Mouse (Mus musculus) natural killer cell, adult 2 months (primary cell): Measurements from ENCODE around the gene Siglecg.

Source experiments
- DNase-seq, 2 experiments: peaks; one replicate each; pipeline ENCODE4 v3.0.0; 2022; ENCODE audit warnings: low spot score in 2 of 2

The Siglecg gene

DNA sequence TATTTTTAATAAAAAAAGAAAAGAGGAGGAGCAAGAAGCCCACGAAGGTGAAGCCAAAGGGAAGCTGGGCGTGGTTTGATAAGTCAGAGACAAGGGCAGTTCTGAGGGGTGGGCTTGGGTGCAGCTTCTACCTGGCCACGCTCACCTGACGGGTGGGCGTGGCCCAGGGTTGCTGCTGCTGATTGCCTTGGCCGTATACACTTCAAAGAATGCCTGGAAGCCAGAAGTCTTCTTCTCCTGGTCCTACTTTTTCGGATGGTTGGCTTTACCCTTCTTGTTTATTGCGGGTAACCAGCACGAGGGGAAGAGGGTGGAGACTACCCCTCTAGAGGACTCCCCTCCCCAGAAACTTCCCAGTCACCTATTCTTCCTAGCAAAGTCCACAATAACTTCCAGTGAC, 34.7 kb downstream of the Siglecg start:
- DNase-seq, result no peak

GRCm38 (mm10) chr7:43443126-43443916, 35.3 kb downstream of the Siglecg start:
- peak; percentile 48 to 49 for DNase-seq

- peak; percentile 87 to 89 for DNase-seq
Observed at GRCm38 (mm10) chr7:43443917-43444293, 35.9 kb downstream of the Siglecg start, which contains the start of the genes Etfb and Gm45233. TSS of gene Etfb (plus strand) at chr7:43444083. TSS of gene Gm45233 (plus strand) at chr7:43444128.

- no peak for DNase-seq
Observed at GRCm38 (mm10) chr7:43447801-43448200, 39.8 kb downstream of the Siglecg start.

DNA sequence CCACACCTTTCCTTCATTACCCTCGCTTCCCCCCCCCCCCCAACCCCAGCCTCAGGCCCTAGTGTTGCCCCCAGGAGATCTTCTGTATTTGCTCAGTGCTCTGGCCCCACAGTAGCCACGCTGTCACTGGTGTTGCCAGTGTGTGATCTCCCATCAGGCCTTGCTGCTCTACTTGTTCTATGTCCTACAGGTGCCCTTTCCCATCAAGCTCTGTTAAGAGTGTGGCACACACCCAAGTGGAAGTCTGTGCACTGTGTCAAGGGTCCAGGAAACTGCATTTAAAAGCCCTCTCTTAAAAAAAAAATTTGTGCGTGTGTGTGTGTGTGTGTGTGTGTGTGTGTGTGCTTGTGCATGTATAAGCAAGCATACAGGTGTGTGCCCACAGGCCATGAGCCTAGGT, 40.2 kb downstream of the Siglecg start:
- DNase-seq, result no peak

GRCm38 (mm10) chr7:43449811-43450210, 41.8 kb downstream of the Siglecg start:
- DNase-seq, result no peak

GRCm38 (mm10) chr7:43451726-43452125, 43.7 kb downstream of the Siglecg start:
- DNase-seq, result no peak

DNA sequence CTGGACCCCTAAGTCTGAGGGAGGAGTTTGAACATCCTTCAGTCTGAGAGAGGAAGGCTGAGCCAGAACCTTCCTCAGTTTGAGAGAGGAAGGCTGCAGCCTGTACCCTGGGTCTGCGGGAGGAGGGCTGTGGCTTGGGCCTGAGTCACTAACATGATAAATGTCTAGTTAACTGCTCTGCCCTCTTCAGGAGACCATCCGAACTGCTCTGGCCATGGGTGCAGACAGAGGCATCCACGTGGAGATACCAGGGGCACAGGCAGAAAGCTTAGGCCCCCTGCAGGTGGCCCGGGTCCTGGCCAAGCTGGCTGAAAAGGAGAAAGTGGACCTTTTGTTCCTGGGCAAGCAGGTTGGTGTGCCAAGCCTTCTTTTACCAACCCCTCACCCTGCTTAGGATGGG, 44.6 kb downstream of the Siglecg start:
- DNase-seq, result peak; percentile 76

GRCm38 (mm10) chr7:43453599-43454355, 45.8 kb downstream of the Siglecg start:
- no peak for DNase-seq

DNA sequence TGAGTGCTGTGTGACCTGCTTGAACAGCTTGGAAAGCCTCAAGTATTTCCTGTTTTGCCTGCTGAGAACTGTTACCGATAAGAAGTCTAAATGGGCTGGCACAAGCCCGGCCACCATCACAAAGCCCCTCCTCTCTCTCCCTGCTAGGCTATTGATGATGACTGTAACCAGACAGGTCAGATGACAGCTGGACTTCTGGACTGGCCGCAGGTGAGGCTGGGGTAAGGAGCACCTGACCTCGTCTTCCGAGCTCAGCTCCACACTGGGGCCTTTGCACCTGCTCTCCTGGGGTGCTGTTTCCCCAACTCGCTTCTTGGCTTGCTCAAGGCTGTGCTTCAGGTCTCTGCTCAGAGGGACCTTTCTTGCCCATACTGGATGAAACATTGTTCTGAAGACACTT, 46.4 kb downstream of the Siglecg start:
- DNase-seq, result no peak

DNA sequence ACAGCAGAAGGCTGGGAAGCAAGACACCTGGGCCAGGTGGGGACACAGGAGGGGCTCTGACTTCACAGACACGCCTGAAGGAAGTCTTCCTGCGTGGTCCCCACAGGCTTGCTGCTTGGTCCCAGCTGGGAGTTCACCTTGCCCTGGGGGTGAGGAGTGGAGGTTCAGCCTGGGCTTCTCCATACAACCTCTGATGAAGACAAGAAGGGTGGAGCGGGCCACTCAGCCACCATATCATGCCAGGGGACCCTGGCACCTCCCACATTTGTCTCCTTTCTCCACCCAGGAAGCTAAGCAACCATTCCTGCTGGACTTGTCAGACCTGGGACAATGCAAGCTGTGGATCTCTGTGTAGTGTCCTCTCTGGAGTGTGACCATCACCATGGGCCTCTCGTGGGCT, 54.8 kb downstream of the Siglecg start, which contains the start of gene Vsig10l:
Gene Vsig10l (plus strand): TSS at position 301 of the 400 bp plus-strand sequence.
- DNase-seq, result no peak

DNA sequence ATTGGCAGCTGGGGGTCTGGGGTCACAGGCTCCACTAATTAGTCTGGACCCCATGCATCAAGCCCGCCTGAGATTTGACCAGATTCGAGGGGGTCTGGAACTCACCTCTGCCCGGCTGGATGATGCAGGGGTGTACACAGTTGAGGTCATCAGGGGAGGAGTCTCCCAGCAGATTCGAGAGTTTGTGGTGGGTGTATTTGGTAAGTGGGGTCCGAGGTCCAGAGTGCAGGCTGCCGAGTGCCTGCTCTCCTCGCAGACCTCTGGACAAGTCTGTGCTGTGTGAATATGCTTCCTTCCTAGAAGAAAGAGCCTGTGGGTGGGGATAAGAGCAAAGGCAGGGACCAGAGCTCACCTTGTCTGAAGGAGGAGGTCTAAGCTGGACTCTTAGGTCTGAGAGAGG, 56.0 kb downstream of the Siglecg start:
- DNase-seq, result no peak

DNA sequence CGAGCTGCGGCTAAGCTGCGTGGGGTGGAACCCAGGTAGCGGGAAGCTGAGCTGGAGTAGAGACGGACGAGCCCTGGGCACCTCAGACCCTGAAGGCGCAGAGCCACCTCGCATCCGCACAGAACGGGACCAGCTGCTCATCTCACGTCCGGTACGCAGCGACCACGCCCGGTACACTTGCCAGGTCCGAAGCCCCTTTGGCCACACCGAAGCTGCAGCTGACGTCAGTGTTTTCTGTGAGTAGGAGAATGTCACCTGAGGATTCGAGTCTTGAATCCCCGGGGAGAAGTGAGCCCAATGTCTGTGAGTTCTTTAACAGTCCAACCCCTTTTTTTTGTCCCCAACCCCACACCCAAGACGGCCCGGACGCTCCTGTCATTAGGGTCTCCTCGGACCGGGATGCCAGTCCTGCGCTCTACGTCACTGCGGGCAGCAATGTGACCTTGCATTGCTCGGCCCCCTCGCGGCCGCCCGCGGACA, 56.9 kb downstream of the Siglecg start:
- peak; percentile 54 to 72 for DNase-seq

GRCm38 (mm10) chr7:43465344-43466098, 57.5 kb downstream of the Siglecg start:
- DNase-seq, result peak; percentile 96 to 98

GRCm38 (mm10) chr7:43466099-43466694, 58.2 kb downstream of the Siglecg start:
- DNase-seq, result peak; percentile 79 to 83
